Mouse (Mus musculus) kidney, embryonic 15.5 days (tissue): ENCODE measurements around the gene Rnf7. TPM values are rescaled to one million over a fixed set of nuclear protein-coding genes. Genes with fewer than 3 reads are reported as not detected.
"Not testable (repeated sequence)": the region's sequence is repeated elsewhere in the genome, so short reads cannot be mapped to it uniquely, and the experiment has no call there.

ENCODE experiments used
- ATAC-seq: fragments of 200-750 bp; cut with Nextera tagmentation; replicated peaks from 2 replicates; pipeline ENCODE4 v1.8.0; 2017; ENCODE audit warnings: moderate TSS enrichment; ENCODE audit not compliant: low FRiP score
- H3K27ac ChIP-seq: fragments of 300-500 bp; sonication (generic); 2 replicates; pipeline ENCODE4 v1.5.1; 2015; ENCODE audit warnings: mild to moderate bottlenecking, inconsistent platforms
- H3K27me3 ChIP-seq: fragments of 300-500 bp; sonication (generic); 2 replicates; pipeline ENCODE4 v1.6.1; 2015; ENCODE audit warnings: inconsistent platforms
- H3K36me3 ChIP-seq: fragments of 300-500 bp; sonication (generic); 2 replicates; pipeline ENCODE4 v1.6.1; 2015; ENCODE audit warnings: inconsistent platforms
- H3K4me1 ChIP-seq: fragments of 300-500 bp; sonication (generic); 2 replicates; pipeline ENCODE4 v1.6.1; 2015; ENCODE audit warnings: inconsistent platforms
- H3K4me2 ChIP-seq: fragments of 300-500 bp; sonication (generic); 2 replicates; pipeline ENCODE4 v1.6.1; 2015; ENCODE audit warnings: moderate library complexity, mild to moderate bottlenecking, inconsistent platforms
- H3K4me3 ChIP-seq: fragments of 300-500 bp; sonication (generic); replicated peaks from 2 replicates; pipeline ENCODE4 v1.5.1; 2015; ENCODE audit warnings: mild to moderate bottlenecking, inconsistent platforms
- H3K9ac ChIP-seq: fragments of 300-500 bp; sonication (generic); 2 replicates; pipeline ENCODE4 v1.6.1; 2015; ENCODE audit warnings: mild to moderate bottlenecking, inconsistent platforms
- H3K9me3 ChIP-seq: fragments of 300-500 bp; sonication (generic); replicated peaks from 2 replicates; pipeline ENCODE4 v1.6.1; 2016; ENCODE audit warnings: inconsistent platforms
- WGBS: fragments of 180-500 bp; shearing (Covaris S2); methylation state at CpG from one replicate; pipeline ENCODE4 v1.1.7; 2015; ENCODE audit warnings: mixed read lengths; 5-methylcytosine and 5-hydroxymethylcytosine counted together
- polyA plus RNA-seq: library from polyadenylated mRNA; unstranded; fragments of >200 nt; fragmentation: Nextera tagmentation; extraction: Ambion mirVana; gene quantifications from 2 replicates; pipeline ENCODE4 v1.2.1, GENCODE M21; 2015

The Rnf7 gene
- polyA plus RNA-seq, 1 experiment from 2014 or later, result 208 TPM

GRCm38 (mm10) chr9:96504116-96504895 lies 25.8 kb upstream of the Rnf7 start:
- Histone ChIP-seq H3K36me3 (no peaks in the 10 kb centered on the region), H3K4me3 (no peak overlapping the region), H3K9me3 (no peaks in the 10 kb centered on the region), H3K4me1 (peaks cover 36% of the 10 kb centered on the region), H3K27ac (no peak overlapping the region), H3K27me3 (no peaks in the 10 kb centered on the region), H3K4me2 (no peak overlapping the region), H3K9ac (no peak overlapping the region)
- no peak for ATAC-seq
- 64% methylated on average over 17 of the region's 17 CpGs for WGBS

- Histone ChIP-seq H3K4me2 (no peak overlapping the region), H3K27me3 (no peaks in the 10 kb centered on the region), H3K9me3 (peaks cover 5% of the 10 kb centered on the region; the same call in 1 of the 2 replicates), H3K4me1 (peaks cover 27% of the 10 kb centered on the region), H3K4me3 (no peak overlapping the region), H3K27ac (no peak overlapping the region), H3K36me3 (no peaks in the 10 kb centered on the region), H3K9ac (no peak overlapping the region)
- no peak for ATAC-seq
- WGBS, result 76% methylated on average over 6 of the region's 6 CpGs
Measured at GRCm38 (mm10) chr9:96502856-96503610, 24.6 kb upstream of the Rnf7 start.

GRCm38 (mm10) chr9:96501217-96501616 lies 22.7 kb upstream of the Rnf7 start:
- H3K27ac ChIP-seq, result 0 out of 2 replicates have a peak overlapping the region, but pooled peaks have one; percentile 9
- no peak overlapping the region for H3K9ac ChIP-seq
- H3K4me2 ChIP-seq, result no peak overlapping the region
- 29% methylated on average over 7 of the region's 7 CpGs for WGBS
- peaks cover 22% of the 10 kb centered on the region for H3K4me1 ChIP-seq
- no peak overlapping the region for H3K4me3 ChIP-seq
- no peaks in the 10 kb centered on the region for H3K27me3 ChIP-seq
- H3K9me3 ChIP-seq, result peaks cover 5% of the 10 kb centered on the region; the same call in 1 of the 2 replicates
- H3K36me3 ChIP-seq, result no peaks in the 10 kb centered on the region
- no peak for ATAC-seq

- H3K27ac ChIP-seq, result no peak overlapping the region
- H3K9me3 ChIP-seq, result no peaks in the 10 kb centered on the region
- H3K4me1 ChIP-seq, result peaks cover 12% of the 10 kb centered on the region
- H3K9ac ChIP-seq, result no peak overlapping the region
- H3K27me3 ChIP-seq, result no peaks in the 10 kb centered on the region
- peak; percentile 73 for ATAC-seq
- H3K4me3 ChIP-seq, result no peak overlapping the region
- WGBS, result 14% methylated on average over 3 of the region's 3 CpGs
- H3K4me2 ChIP-seq, result 0 out of 2 replicates have a peak overlapping the region, but pooled peaks have one; percentile 19
- no peaks in the 10 kb centered on the region for H3K36me3 ChIP-seq
Measured at GRCm38 (mm10) chr9:96493212-96493611, 14.7 kb upstream of the Rnf7 start.

GRCm38 (mm10) chr9:96491810-96492209 lies 13.3 kb upstream of the Rnf7 start:
- no peaks in the 10 kb centered on the region for H3K9me3 ChIP-seq
- peaks cover 12% of the 10 kb centered on the region for H3K4me1 ChIP-seq
- ATAC-seq, result no peak
- no peaks in the 10 kb centered on the region for H3K36me3 ChIP-seq
- no peak overlapping the region for H3K9ac ChIP-seq
- WGBS, result 43% methylated on average over 12 of the region's 12 CpGs
- no peaks in the 10 kb centered on the region for H3K27me3 ChIP-seq
- H3K27ac ChIP-seq, result no peak overlapping the region
- no peak overlapping the region for H3K4me2 ChIP-seq
- no peak overlapping the region for H3K4me3 ChIP-seq

- WGBS, result 92% methylated on average over 5 of the region's 5 CpGs
- H3K36me3 ChIP-seq, ATAC-seq, H3K9ac ChIP-seq, H3K27me3 ChIP-seq, H3K4me2 ChIP-seq, H3K27ac ChIP-seq, H3K4me3 ChIP-seq, H3K4me1 ChIP-seq, H3K9me3 ChIP-seq: not testable (repeated sequence)
Measured at GRCm38 (mm10) chr9:96487869-96488268, 9.4 kb upstream of the Rnf7 start.

- Histone ChIP-seq H3K4me1 (no peaks in the 10 kb centered on the region), H3K36me3 (no peaks in the 10 kb centered on the region), H3K4me2 (no peak overlapping the region), H3K27me3 (no peaks in the 10 kb centered on the region), H3K4me3 (no peak overlapping the region), H3K9ac (no peak overlapping the region), H3K27ac (no peak overlapping the region), H3K9me3 (no peaks in the 10 kb centered on the region)
- ATAC-seq, result no peak
- WGBS, result 65% methylated on average over 2 of the region's 2 CpGs
Measured at GRCm38 (mm10) chr9:96483648-96484047, 5.2 kb upstream of the Rnf7 start.

GRCm38 (mm10) chr9:96483028-96483427 lies 4.6 kb upstream of the Rnf7 start:
- Histone ChIP-seq H3K4me1 (no peaks in the 10 kb centered on the region), H3K27me3 (no peaks in the 10 kb centered on the region), H3K27ac (no peak overlapping the region), H3K9ac (no peak overlapping the region), H3K9me3 (no peaks in the 10 kb centered on the region), H3K4me2 (no peak overlapping the region), H3K36me3 (no peaks in the 10 kb centered on the region), H3K4me3 (no peak overlapping the region)
- WGBS, result 78% methylated on average over 3 of the region's 3 CpGs
- ATAC-seq, result no peak

GRCm38 (mm10) chr9:96472356-96472755 lies 6.1 kb downstream of the Rnf7 start:
- H3K4me3 ChIP-seq, result no peak overlapping the region
- H3K4me1 ChIP-seq, result peaks cover 22% of the 10 kb centered on the region
- no peaks in the 10 kb centered on the region for H3K27me3 ChIP-seq
- no peak for ATAC-seq
- H3K9me3 ChIP-seq, result no peaks in the 10 kb centered on the region
- H3K36me3 ChIP-seq, result peaks cover 62% of the 10 kb centered on the region
- no peak overlapping the region for H3K9ac ChIP-seq
- 78% methylated on average over 3 of the region's 3 CpGs for WGBS
- H3K4me2 ChIP-seq, result no peak overlapping the region
- no peak overlapping the region for H3K27ac ChIP-seq

- Histone ChIP-seq H3K36me3 (peaks cover 68% of the 10 kb centered on the region), H3K4me1 (peaks cover 16% of the 10 kb centered on the region)
- not testable (repeated sequence) for H3K27ac ChIP-seq, H3K4me2 ChIP-seq, H3K4me3 ChIP-seq, H3K27me3 ChIP-seq, H3K9ac ChIP-seq, H3K9me3 ChIP-seq, ATAC-seq
- WGBS, result 91% methylated on average over 4 of the region's 4 CpGs
Measured at GRCm38 (mm10) chr9:96471681-96472080, 6.8 kb downstream of the Rnf7 start.

GRCm38 (mm10) chr9:96470266-96470974 lies 8.1 kb downstream of the Rnf7 start:
- Histone ChIP-seq H3K4me2 (no peak overlapping the region), H3K9me3 (no peaks in the 10 kb centered on the region), H3K27me3 (no peaks in the 10 kb centered on the region), H3K36me3 (peaks cover 60% of the 10 kb centered on the region), H3K27ac (no peak overlapping the region), H3K9ac (no peak overlapping the region), H3K4me3 (no peak overlapping the region), H3K4me1 (peaks cover 7% of the 10 kb centered on the region; the same call in 1 of the 2 replicates)
- no peak for ATAC-seq
- WGBS, result 95% methylated on average over 8 of the region's 8 CpGs
